Mouse (Mus musculus) ES-E14 (cell line): ENCODE measurements at regions not wholly inside any gene's neighbourhood (a gene's known extent, or its start where the extent isn't known, plus 50 kb on each side); places are given as distances from the start of the nearest gene placed in this dataset.

ENCODE experiments used
- DNase-seq: peaks from one replicate; pipeline ENCODE4 v3.0.0-alpha.2; 2013; ENCODE audit warnings: low read depth, low spot score
- H3K27ac ChIP-seq: 2 replicates; pipeline ENCODE4 v1.5.1; 2012; ENCODE audit warnings: low read depth, mild to moderate bottlenecking, low read length, moderate library complexity, mixed read lengths; ENCODE audit not compliant: poor library complexity, insufficient read depth, severe bottlenecking
- H3K36me3 ChIP-seq: 2 replicates; pipeline ENCODE4 v1.6.1; 2012; ENCODE audit warnings: mild to moderate bottlenecking, low read length, moderate library complexity, mixed read lengths; ENCODE audit not compliant: control insufficient read depth, poor library complexity, insufficient read depth, severe bottlenecking
- H3K4me1 ChIP-seq, 2 experiments: fragments of 150-350 bp in 1 of 2; sonication (generic) in 1 of 2; 2 replicates each; pipeline ENCODE4 v1.6.1; 2012; ENCODE audit warnings: low read length in 2 of 2, mild to moderate bottlenecking in 1 of 2, mixed read lengths in 1 of 2; ENCODE audit not compliant: control insufficient read depth in 2 of 2, insufficient read depth in 2 of 2, poor library complexity in 1 of 2
- H3K4me3 ChIP-seq, 2 experiments: fragments of 150-350 bp in 1 of 2; sonication (generic) in 1 of 2; 2 replicates each; pipeline ENCODE4 v1.5.1; 2012; ENCODE audit warnings: low read length in 2 of 2, low read depth in 1 of 2, mild to moderate bottlenecking in 1 of 2, mixed read lengths in 1 of 2; ENCODE audit not compliant: insufficient read depth in 1 of 2, poor library complexity in 1 of 2, severe bottlenecking in 1 of 2
- H3K9ac ChIP-seq: 2 replicates; pipeline ENCODE4 v1.6.1; 2012; ENCODE audit warnings: low read depth, mild to moderate bottlenecking, low read length, mixed read lengths; ENCODE audit not compliant: poor library complexity, insufficient read depth, severe bottlenecking
- H3K9me3 ChIP-seq: fragments of 150-350 bp; sonication (generic); 2 replicates; pipeline ENCODE4 v1.6.1; 2012; ENCODE audit warnings: low read depth, mild to moderate bottlenecking, low read length; ENCODE audit not compliant: control insufficient read depth, insufficient read depth
- CHD2 ChIP-seq: IDR thresholded peaks from 2 replicates; pipeline ENCODE4 v1.6.1; 2014; ENCODE audit warnings: mild to moderate bottlenecking, low read depth, low read length, inconsistent platforms
- HCFC1 ChIP-seq: IDR thresholded peaks from 2 replicates; pipeline ENCODE4 v1.6.1; 2012; ENCODE audit warnings: low read length, inconsistent platforms, borderline replicate concordance; ENCODE audit not compliant: insufficient read depth
- MAFK ChIP-seq: IDR thresholded peaks from 2 replicates; pipeline ENCODE4 v1.6.1; 2014; ENCODE audit warnings: mild to moderate bottlenecking, low read depth, low read length, inconsistent platforms; ENCODE audit not compliant: insufficient read depth
- ZC3H11A ChIP-seq: IDR thresholded peaks from 2 replicates; pipeline ENCODE4 v1.6.1; 2012; ENCODE audit warnings: low read depth, mild to moderate bottlenecking, inconsistent platforms, low read length, borderline replicate concordance
- ZNF384 ChIP-seq: IDR thresholded peaks from 2 replicates; pipeline ENCODE4 v1.6.1; 2012; ENCODE audit warnings: low read depth, low read length, inconsistent platforms
- in situ Hi-C, 2 experiments: fragments of 600-800 bp; cut with MboI; formaldehyde crosslinking; loops; one replicate each; pipeline ENCODE4 v1.15.1; 2025; ENCODE audit warnings: low sequenced_read_pairs in 2 of 2, inconsistent platforms in 1 of 2; ENCODE audit not compliant: unreplicated experiment in 2 of 2

DNA sequence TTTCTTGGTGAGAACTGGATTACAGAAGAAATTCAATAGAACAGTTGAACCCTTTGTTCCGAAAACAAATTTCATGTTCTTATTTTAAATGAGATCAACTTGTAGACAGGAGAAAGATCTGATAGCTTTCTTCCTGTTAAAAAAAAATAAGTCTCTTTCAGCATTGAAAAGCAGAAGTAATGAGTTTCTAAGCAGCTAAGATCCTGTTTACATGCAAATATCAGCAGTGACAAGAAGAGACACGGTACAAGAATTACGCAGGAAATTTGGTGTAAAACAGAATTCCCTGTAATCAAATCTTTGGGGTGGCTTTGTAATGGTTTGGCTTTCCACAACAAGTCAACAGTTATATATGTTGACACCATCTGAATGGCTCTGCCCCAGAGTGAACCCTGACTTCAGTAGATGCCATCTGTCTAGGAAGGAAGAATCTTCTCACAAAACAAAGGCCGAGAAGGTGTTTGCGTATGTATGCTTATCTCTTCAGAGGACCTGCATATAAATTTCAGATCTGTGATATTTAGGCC, 326.7 kb downstream of the Ets1 start:
- no peaks in the 10 kb centered on the region for H3K36me3 ChIP-seq
- no peak overlapping the region for H3K27ac ChIP-seq
- DNase-seq: no peak
- H3K9ac ChIP-seq: no peak overlapping the region
- no peaks in the 10 kb centered on the region for H3K9me3 ChIP-seq
- TF ChIP-seq MAFK (no peak), ZNF384 (no peak), CHD2 (no peak), ZC3H11A (no peak), HCFC1 (no peak)
- H3K4me3 ChIP-seq: no peak overlapping the region
- no peaks in the 10 kb centered on the region for H3K4me1 ChIP-seq
- in situ Hi-C loops: no loop called here

DNA sequence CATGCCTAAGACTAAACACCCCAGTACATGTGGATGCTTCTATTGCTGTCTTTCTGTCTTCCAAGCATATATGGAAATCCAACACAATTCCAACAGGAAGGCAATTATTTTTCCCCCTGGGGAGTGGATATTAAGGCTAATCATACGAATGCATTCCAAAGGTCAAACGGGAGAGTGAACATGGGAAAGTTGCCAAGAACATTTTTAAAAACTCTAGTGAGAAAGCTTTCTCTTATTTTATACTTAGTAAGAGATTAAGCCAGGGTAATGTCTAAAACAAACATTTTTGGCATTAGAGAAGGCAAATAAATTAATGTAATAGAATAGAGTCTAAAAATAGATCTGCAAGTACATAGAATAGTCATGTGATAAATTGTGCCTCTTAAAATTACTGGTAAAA, 332.4 kb downstream of the Ets1 start:
- in situ Hi-C loops: no loop called here
- H3K27ac ChIP-seq: no peak overlapping the region
- H3K36me3 ChIP-seq: no peaks in the 10 kb centered on the region
- no peak for DNase-seq
- H3K4me1 ChIP-seq: no peaks in the 10 kb centered on the region
- TF ChIP-seq ZNF384 (no peak), HCFC1 (no peak), CHD2 (no peak), ZC3H11A (no peak), MAFK (no peak)
- H3K9me3 ChIP-seq: no peaks in the 10 kb centered on the region
- no peak overlapping the region for H3K9ac ChIP-seq
- H3K4me3 ChIP-seq: no peak overlapping the region

DNA sequence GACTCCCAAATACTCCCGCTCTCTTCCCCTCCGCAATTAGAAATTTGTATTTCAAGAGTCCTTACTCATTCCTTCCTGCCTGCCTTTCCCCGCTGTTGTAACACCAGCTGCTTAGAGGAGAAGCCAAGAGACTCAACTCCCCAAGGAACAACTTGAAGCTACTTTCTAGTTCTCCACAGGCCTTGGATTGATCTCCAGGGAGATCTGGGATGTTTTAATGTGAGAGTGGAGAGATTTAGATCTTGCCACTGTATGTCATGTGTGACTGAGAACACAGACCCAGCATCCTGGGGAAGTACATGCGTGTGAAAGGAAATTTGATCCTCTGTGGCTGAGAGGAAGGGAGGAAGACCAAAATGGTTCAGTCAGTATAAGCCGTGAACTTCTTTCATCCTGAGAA, 335.4 kb downstream of the Ets1 start:
- no peaks in the 10 kb centered on the region for H3K4me1 ChIP-seq
- H3K27ac ChIP-seq: no peak overlapping the region
- H3K9ac ChIP-seq: no peak overlapping the region
- H3K36me3 ChIP-seq: no peaks in the 10 kb centered on the region
- TF ChIP-seq MAFK: no peak
- TF ChIP-seq ZNF384: no peak
- no peak for TF ChIP-seq HCFC1
- TF ChIP-seq ZC3H11A: no peak
- no peak for TF ChIP-seq CHD2
- H3K9me3 ChIP-seq: no peaks in the 10 kb centered on the region
- no peak for DNase-seq
- H3K4me3 ChIP-seq: no peak overlapping the region
- in situ Hi-C loops: no loop called here

DNA sequence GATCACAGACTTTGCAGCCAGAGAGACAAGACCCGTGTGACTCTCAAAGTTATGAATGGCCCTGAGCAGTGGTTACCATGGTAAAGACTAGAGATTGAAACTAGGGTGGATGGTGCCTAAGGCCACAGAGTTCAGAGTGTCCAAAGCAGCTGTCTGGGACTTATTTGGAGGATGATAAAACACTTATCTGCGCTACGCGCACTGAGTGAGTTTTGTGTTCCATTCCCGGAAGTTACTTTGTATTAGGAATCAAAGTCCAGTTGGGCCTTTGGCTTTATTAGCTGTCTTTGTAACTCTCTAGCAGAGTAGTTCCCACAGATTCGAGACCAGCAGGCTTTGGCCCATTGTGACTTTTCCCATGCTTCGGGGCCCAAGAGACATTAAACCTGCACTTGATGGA, 335.9 kb downstream of the Ets1 start:
- Histone ChIP-seq H3K36me3 (no peaks in the 10 kb centered on the region), H3K27ac (no peak overlapping the region), H3K4me3 (no peak overlapping the region), H3K4me1 (no peaks in the 10 kb centered on the region), H3K9ac (no peak overlapping the region), H3K9me3 (no peaks in the 10 kb centered on the region)
- no peak for TF ChIP-seq HCFC1
- no peak for TF ChIP-seq ZC3H11A
- TF ChIP-seq CHD2: no peak
- TF ChIP-seq ZNF384: no peak
- no peak for TF ChIP-seq MAFK
- in situ Hi-C loops: no loop called here
- DNase-seq: no peak

DNA sequence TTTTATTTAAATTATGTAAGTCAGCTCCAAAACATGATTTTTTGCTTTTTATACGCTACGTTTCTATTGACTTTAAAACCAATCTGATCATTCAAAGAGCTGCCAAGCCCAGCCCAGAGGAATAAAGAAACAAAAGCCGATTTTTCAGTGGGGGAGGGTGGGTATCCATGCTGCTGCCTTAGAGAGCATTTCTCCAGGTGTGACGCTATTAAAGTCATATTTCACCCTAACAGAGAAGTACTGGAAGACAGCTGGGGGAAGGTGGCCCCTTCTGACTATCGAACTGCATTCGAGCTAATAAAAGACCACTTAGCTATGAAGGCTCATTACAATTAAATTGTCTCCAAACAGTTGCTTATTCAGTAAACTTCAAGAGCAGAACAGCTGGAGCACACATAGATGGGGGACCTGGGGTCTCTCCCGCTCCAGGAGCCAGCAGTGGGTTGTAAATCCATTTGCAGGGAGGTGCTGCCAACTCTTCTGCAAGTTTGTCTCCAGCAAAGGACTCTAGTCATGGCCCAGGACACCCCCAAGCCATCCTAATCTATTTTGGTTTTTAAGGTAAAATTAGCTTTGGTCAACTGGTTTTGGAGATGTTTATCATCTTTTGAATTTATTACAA, 336.5 kb downstream of the Ets1 start:
- H3K27ac ChIP-seq: no peak overlapping the region
- H3K9ac ChIP-seq: no peak overlapping the region
- no peaks in the 10 kb centered on the region for H3K4me1 ChIP-seq
- no peaks in the 10 kb centered on the region for H3K9me3 ChIP-seq
- DNase-seq: no peak
- no peaks in the 10 kb centered on the region for H3K36me3 ChIP-seq
- H3K4me3 ChIP-seq: no peak overlapping the region
- no peak for TF ChIP-seq ZC3H11A
- TF ChIP-seq ZNF384: no peak
- in situ Hi-C loops: no loop called here
